Mouse (Mus musculus) T-helper 2 cell (primary cell): Measurements from ENCODE around the gene Pam16.

Experiments used
- in situ Hi-C: fragments of 300-600 bp; cut with MboI, MseI; formaldehyde crosslinking; loops from one replicate; pipeline ENCODE4 v1.15.1; 2025; ENCODE audit warnings: high pct_unique_total_duplicates

Gene Pam16

GRCm38 (mm10) chr16:4624481-4625110 is at the start of gene Pam16:
TSS of gene Pam16 (minus strand) at chr16:4624988.
- in situ Hi-C loops, result no loop called here

GRCm38 (mm10) chr16:4674091-4674490 is 49.3 kb upstream of the Pam16 start:
- in situ Hi-C loops, result no loop called here

- in situ Hi-C loops, result no loop called here
Measured at GRCm38 (mm10) chr16:4670317-4670716, 45.5 kb upstream of the Pam16 start.

GRCm38 (mm10) chr16:4667190-4667808 is 42.5 kb upstream of the Pam16 start:
- in situ Hi-C loops, result no loop called here

- in situ Hi-C loops, result no loop called here
Measured at GRCm38 (mm10) chr16:4665726-4666125, 40.9 kb upstream of the Pam16 start.

GRCm38 (mm10) chr16:4663806-4664205 is 39.0 kb upstream of the Pam16 start:
- in situ Hi-C loops, result no loop called here

- in situ Hi-C loops, result no loop called here
Measured at GRCm38 (mm10) chr16:4661605-4662004, 36.8 kb upstream of the Pam16 start.

- in situ Hi-C loops, result no loop called here
Measured at GRCm38 (mm10) chr16:4659326-4659725, 34.5 kb upstream of the Pam16 start.

GRCm38 (mm10) chr16:4658781-4659245 is 34.0 kb upstream of the Pam16 start:
- in situ Hi-C loops, result no loop called here

- in situ Hi-C loops, result no loop called here
Measured at GRCm38 (mm10) chr16:4656571-4657081, 31.8 kb upstream of the Pam16 start.

- in situ Hi-C loops, result no loop called here
Measured at GRCm38 (mm10) chr16:4655764-4656570, 31.2 kb upstream of the Pam16 start.

- in situ Hi-C loops, result no loop called here
Measured at GRCm38 (mm10) chr16:4655251-4655734, 30.5 kb upstream of the Pam16 start.

GRCm38 (mm10) chr16:4654706-4655105 is 29.9 kb upstream of the Pam16 start:
- in situ Hi-C loops, result no loop called here

GRCm38 (mm10) chr16:4652707-4653416 is 28.1 kb upstream of the Pam16 start:
- in situ Hi-C loops, result no loop called here

GRCm38 (mm10) chr16:4651624-4652023 is 26.8 kb upstream of the Pam16 start:
- in situ Hi-C loops, result no loop called here

- in situ Hi-C loops, result no loop called here
Measured at GRCm38 (mm10) chr16:4651081-4651480, 26.3 kb upstream of the Pam16 start.

GRCm38 (mm10) chr16:4650161-4650560 is 25.4 kb upstream of the Pam16 start:
- in situ Hi-C loops, result no loop called here

GRCm38 (mm10) chr16:4649692-4650091 is 24.9 kb upstream of the Pam16 start:
- in situ Hi-C loops, result no loop called here

- in situ Hi-C loops, result no loop called here
Measured at GRCm38 (mm10) chr16:4649211-4649610, 24.4 kb upstream of the Pam16 start.

GRCm38 (mm10) chr16:4648416-4649023 is 23.7 kb upstream of the Pam16 start:
- in situ Hi-C loops, result no loop called here

GRCm38 (mm10) chr16:4647651-4648141 is 22.9 kb upstream of the Pam16 start:
- in situ Hi-C loops, result no loop called here
